Mouse (Mus musculus): ENCODE measurements around the gene Ufsp1. TPM values are rescaled to one million over a fixed set of nuclear protein-coding genes. Genes with fewer than 3 reads are reported as not detected.

Gene Ufsp1
- polyA plus RNA-seq, 1 experiment from 2014 or later, result 29.6 TPM

- Histone ChIP-seq H3K27ac (ENCODE audit: low read depth, low read length) (no peak overlapping the region), H3K4me2 (ENCODE audit: low read length) (no peak overlapping the region), H3K9me3 (ENCODE audit: control insufficient read depth, low read length) (no peaks in the 10 kb centered on the region), H3K9ac (ENCODE audit: low read depth, low read length) (no peak overlapping the region), H3K36me3 (ENCODE audit: control insufficient read depth, insufficient read depth, low read length) (peaks cover 21% of the 10 kb centered on the region), H3K4me3 (ENCODE audit: low read length) (no peak overlapping the region), H3K4me1 (ENCODE audit: control insufficient read depth, insufficient read depth, low read depth, low read length) (peaks cover 14% of the 10 kb centered on the region), H3K27me3 (replicated peaks; ENCODE audit: control insufficient read depth, insufficient read depth, low read length) (no peaks in the 10 kb centered on the region)
- 88% methylated on average over 1 of the region's 1 CpGs for WGBS
- ATAC-seq, result no peak
Observed at GRCm38 (mm10) chr5:137318570-137318969, 24.1 kb downstream of the Ufsp1 start.

GRCm38 (mm10) chr5:137320996-137321395, 26.6 kb downstream of the Ufsp1 start:
- Histone ChIP-seq H3K36me3 (ENCODE audit: control insufficient read depth, insufficient read depth, low read length) (peaks cover 26% of the 10 kb centered on the region), H3K9ac (ENCODE audit: low read depth, low read length) (no peak overlapping the region), H3K27ac (ENCODE audit: low read depth, low read length) (no peak overlapping the region), H3K9me3 (ENCODE audit: control insufficient read depth, low read length) (no peaks in the 10 kb centered on the region), H3K4me1 (ENCODE audit: control insufficient read depth, insufficient read depth, low read depth, low read length) (no peaks in the 10 kb centered on the region), H3K4me2 (ENCODE audit: low read length) (no peak overlapping the region), H3K27me3 (replicated peaks; ENCODE audit: control insufficient read depth, insufficient read depth, low read length) (no peaks in the 10 kb centered on the region), H3K4me3 (ENCODE audit: low read length) (no peak overlapping the region)
- WGBS, result 90% methylated on average over 3 of the region's 3 CpGs
- no peak for ATAC-seq

- Histone ChIP-seq H3K27ac (ENCODE audit: low read depth, low read length) (no peak overlapping the region), H3K9ac (ENCODE audit: low read depth, low read length) (no peak overlapping the region), H3K4me3 (ENCODE audit: low read length) (no peak overlapping the region), H3K4me1 (ENCODE audit: control insufficient read depth, insufficient read depth, low read depth, low read length) (peaks cover 10% of the 10 kb centered on the region), H3K9me3 (ENCODE audit: control insufficient read depth, low read length) (no peaks in the 10 kb centered on the region), H3K36me3 (ENCODE audit: control insufficient read depth, insufficient read depth, low read length) (peaks cover 6% of the 10 kb centered on the region; the same call in 1 of the 2 replicates), H3K4me2 (ENCODE audit: low read length) (no peak overlapping the region), H3K27me3 (replicated peaks; ENCODE audit: control insufficient read depth, insufficient read depth, low read length) (no peaks in the 10 kb centered on the region)
- 86% methylated on average over 7 of the region's 7 CpGs for whole genome bisulfite sequencing
- ATAC-seq, result no peak
Observed at GRCm38 (mm10) chr5:137330910-137331309, 36.5 kb downstream of the Ufsp1 start.

GRCm38 (mm10) chr5:137332857-137333511, 38.6 kb downstream of the Ufsp1 start:
- 21% methylated on average over 14 of the region's 15 CpGs for WGBS

GRCm38 (mm10) chr5:137333512-137334174, 39.2 kb downstream of the Ufsp1 start, which contains the start of gene Slc12a9:
TSS of gene Slc12a9 (minus strand) at chr5:137333597.
- peak within 1 kb of the TSS; percentile 92 for H3K4me2 ChIP-seq (ENCODE audit: low read length)

More at GRCm38 (mm10) chr5:137332857-137333511, 38.6 kb downstream of the Ufsp1 start:
- ATAC-seq, result no peak; the same call in 1 of the 2 replicates
- Histone ChIP-seq H3K4me1 (ENCODE audit: control insufficient read depth, insufficient read depth, low read depth, low read length) (peaks cover 10% of the 10 kb centered on the region), H3K4me3 (ENCODE audit: low read length) (peak overlapping the region; percentile 50), H3K9ac (ENCODE audit: low read depth, low read length) (peak overlapping the region; percentile 75), H3K27ac (ENCODE audit: low read depth, low read length) (peak overlapping the region; percentile 48), H3K4me2 (ENCODE audit: low read length) (peak overlapping the region; percentile 92), H3K27me3 (replicated peaks; ENCODE audit: control insufficient read depth, insufficient read depth, low read length) (no peaks in the 10 kb centered on the region), H3K9me3 (ENCODE audit: control insufficient read depth, low read length) (no peaks in the 10 kb centered on the region), H3K36me3 (ENCODE audit: control insufficient read depth, insufficient read depth, low read length) (no peaks in the 10 kb centered on the region)

GRCm38 (mm10) chr5:137334317-137334716, 39.9 kb downstream of the Ufsp1 start:
- H3K4me1 ChIP-seq (ENCODE audit: control insufficient read depth, insufficient read depth, low read depth, low read length), result peaks cover 15% of the 10 kb centered on the region
- no peaks in the 10 kb centered on the region for H3K27me3 ChIP-seq (replicated peaks; ENCODE audit: control insufficient read depth, insufficient read depth, low read length)
- peak overlapping the region; percentile 92 for H3K4me2 ChIP-seq (ENCODE audit: low read length)
- no peak overlapping the region for H3K27ac ChIP-seq (ENCODE audit: low read depth, low read length)
- 52% methylated on average over 10 of the region's 10 CpGs for whole genome bisulfite sequencing
- H3K36me3 ChIP-seq (ENCODE audit: control insufficient read depth, insufficient read depth, low read length), result no peaks in the 10 kb centered on the region
- no peak for ATAC-seq
- no peaks in the 10 kb centered on the region for H3K9me3 ChIP-seq (ENCODE audit: control insufficient read depth, low read length)
- H3K9ac ChIP-seq (ENCODE audit: low read depth, low read length), result no peak overlapping the region
- peak overlapping the region; percentile 50; the same call in 1 of the 2 replicates for H3K4me3 ChIP-seq (ENCODE audit: low read length)

More at GRCm38 (mm10) chr5:137333512-137334174, 39.2 kb downstream of the Ufsp1 start, which contains the start of gene Slc12a9:
- no peaks in the 10 kb centered on the region for H3K9me3 ChIP-seq (ENCODE audit: control insufficient read depth, low read length)
- peak within 1 kb of the TSS; percentile 50 for H3K4me3 ChIP-seq (ENCODE audit: low read length)
- H3K9ac ChIP-seq (ENCODE audit: low read depth, low read length), result peak within 1 kb of the TSS; percentile 75
- H3K27ac ChIP-seq (ENCODE audit: low read depth, low read length), result peak within 1 kb of the TSS; percentile 48
- WGBS, result under 1% methylated on average over 44 of the region's 44 CpGs
- peak; percentile 91 for ATAC-seq
- H3K4me1 ChIP-seq (ENCODE audit: control insufficient read depth, insufficient read depth, low read depth, low read length), result peaks cover 10% of the 10 kb centered on the region
- H3K36me3 ChIP-seq (ENCODE audit: control insufficient read depth, insufficient read depth, low read length), result no peaks in the 10 kb centered on the region
- no peaks in the 10 kb centered on the region for H3K27me3 ChIP-seq (replicated peaks; ENCODE audit: control insufficient read depth, insufficient read depth, low read length)

GRCm38 (mm10) chr5:137335066-137335465, 40.6 kb downstream of the Ufsp1 start:
- Histone ChIP-seq H3K27me3 (replicated peaks; ENCODE audit: control insufficient read depth, insufficient read depth, low read length) (no peaks in the 10 kb centered on the region), H3K9ac (ENCODE audit: low read depth, low read length) (no peak overlapping the region), H3K27ac (ENCODE audit: low read depth, low read length) (no peak overlapping the region), H3K4me2 (ENCODE audit: low read length) (no peak overlapping the region), H3K9me3 (ENCODE audit: control insufficient read depth, low read length) (no peaks in the 10 kb centered on the region), H3K36me3 (ENCODE audit: control insufficient read depth, insufficient read depth, low read length) (no peaks in the 10 kb centered on the region), H3K4me1 (ENCODE audit: control insufficient read depth, insufficient read depth, low read depth, low read length) (peaks cover 21% of the 10 kb centered on the region), H3K4me3 (ENCODE audit: low read length) (no peak overlapping the region)
- 56% methylated on average over 6 of the region's 6 CpGs for WGBS
- no peak for ATAC-seq

- ATAC-seq, result no peak
- WGBS, result 62% methylated on average over 8 of the region's 8 CpGs
- Histone ChIP-seq H3K9me3 (ENCODE audit: control insufficient read depth, low read length) (no peaks in the 10 kb centered on the region), H3K27ac (ENCODE audit: low read depth, low read length) (no peak overlapping the region), H3K4me3 (ENCODE audit: low read length) (no peak overlapping the region), H3K4me2 (ENCODE audit: low read length) (no peak overlapping the region), H3K9ac (ENCODE audit: low read depth, low read length) (no peak overlapping the region), H3K4me1 (ENCODE audit: control insufficient read depth, insufficient read depth, low read depth, low read length) (peaks cover 18% of the 10 kb centered on the region), H3K36me3 (ENCODE audit: control insufficient read depth, insufficient read depth, low read length) (no peaks in the 10 kb centered on the region), H3K27me3 (replicated peaks; ENCODE audit: control insufficient read depth, insufficient read depth, low read length) (no peaks in the 10 kb centered on the region)
Observed at GRCm38 (mm10) chr5:137337190-137337589, 42.8 kb downstream of the Ufsp1 start.

- Histone ChIP-seq H3K4me2 (ENCODE audit: low read length) (peak overlapping the region; percentile 91), H3K4me1 (ENCODE audit: control insufficient read depth, insufficient read depth, low read depth, low read length) (peaks cover 10% of the 10 kb centered on the region), H3K4me3 (ENCODE audit: low read length) (peak overlapping the region; percentile 43), H3K9me3 (ENCODE audit: control insufficient read depth, low read length) (no peaks in the 10 kb centered on the region), H3K36me3 (ENCODE audit: control insufficient read depth, insufficient read depth, low read length) (no peaks in the 10 kb centered on the region), H3K27ac (ENCODE audit: low read depth, low read length) (peak overlapping the region; percentile 80), H3K9ac (ENCODE audit: low read depth, low read length) (peak overlapping the region; percentile 67), H3K27me3 (replicated peaks; ENCODE audit: control insufficient read depth, insufficient read depth, low read length) (no peaks in the 10 kb centered on the region)
- WGBS, result 1% methylated on average over 19 of the region's 19 CpGs
- ATAC-seq, result peak; percentile 85
Observed at GRCm38 (mm10) chr5:137338256-137338655, 43.8 kb downstream of the Ufsp1 start.

Data from hindbrain, embryonic 16.5 days (tissue).